25 mouse cellular contexts compared by ENCODE assay signal in the genomic region with DNA sequence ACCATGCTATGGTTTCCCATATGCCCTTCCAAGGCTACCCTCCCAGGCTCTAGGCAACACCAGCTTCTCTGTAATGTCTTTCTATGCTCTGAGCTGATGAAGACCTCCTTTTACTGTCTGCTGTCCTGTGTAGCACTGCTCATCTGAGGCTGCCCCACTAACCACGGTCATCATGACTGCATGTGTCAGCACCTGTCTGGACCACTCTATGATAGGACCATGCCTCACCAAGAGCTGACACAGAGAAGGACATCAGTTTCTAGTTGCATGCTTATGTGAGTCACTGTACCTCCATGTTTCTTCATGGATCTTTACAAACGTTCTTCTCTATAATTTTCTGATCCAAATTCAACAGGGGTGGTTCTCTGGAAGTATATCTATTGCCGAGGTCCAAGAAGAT. TPM values are rescaled to one million over a fixed set of nuclear protein-coding genes. Genes with fewer than 3 reads are reported as not detected.
"Had no signal": no experiment of that assay in that cellular context is flagged by ENCODE, and none has a peak within 500 bp of the region (broad histone marks: within the 10 kb centered on the region; RNA-seq: fewer than 3 reads in every experiment).

No protein-coding gene starts in this region.

- H3K27ac ChIP-seq: heart, embryonic 13.5 days; heart, embryonic 15.5 days; hindbrain, embryonic 12.5 days; hindbrain, embryonic 14.5 days; intestine, embryonic 15.5 days; layer of hippocampus, adult 2 months; left cerebral cortex, adult 2 months; limb, embryonic 10.5 days; limb, embryonic 12.5 days; liver, embryonic 14.5 days had no signal

- H3K4me3 ChIP-seq: heart, embryonic 13.5 days; heart, embryonic 15.5 days; hindbrain, embryonic 10.5 days; hindbrain, embryonic 12.5 days; intestine, embryonic 15.5 days; layer of hippocampus, adult 2 months; left cerebral cortex, adult 2 months; limb, embryonic 10.5 days; limb, embryonic 12.5 days had no signal

- ATAC-seq: hindbrain, embryonic 16.5 days; inflammation-experienced regulatory T-cells, adult 6 months; intestine, embryonic 15.5 days; intestine, postnatal 0 days had no signal

- DNase-seq: gastrocnemius, postnatal 14 days; heart, postnatal 14 days; heart, postnatal 4 days; kidney, adult 18-20 months; kidney, adult 8-10 months; kidney, postnatal 10 days; kidney, postnatal 25 days; kidney, postnatal 4 days; liver had no signal

- H3K4me2 ChIP-seq: heart, embryonic 13.5 days; heart, embryonic 15.5 days; hindbrain, embryonic 12.5 days; hindbrain, embryonic 14.5 days; intestine, embryonic 15.5 days; limb, embryonic 12.5 days; liver, embryonic 11.5 days had no signal

- H3K36me3 ChIP-seq: heart, embryonic 13.5 days; heart, embryonic 15.5 days; hindbrain, embryonic 10.5 days; hindbrain, embryonic 12.5 days; intestine, embryonic 15.5 days; limb, embryonic 10.5 days; limb, embryonic 12.5 days had no signal

- H3K9me3 ChIP-seq: heart, embryonic 13.5 days; heart, embryonic 15.5 days; hindbrain, embryonic 10.5 days; hindbrain, embryonic 12.5 days; intestine, embryonic 15.5 days; limb, embryonic 10.5 days; limb, embryonic 12.5 days had no signal

- H3K9ac ChIP-seq: heart, embryonic 13.5 days; heart, embryonic 15.5 days; hindbrain, embryonic 12.5 days; hindbrain, embryonic 14.5 days; intestine, embryonic 15.5 days; limb, embryonic 12.5 days; liver, embryonic 14.5 days had no signal

RNA-seq across cellular contexts. Expression of a gene that starts 1.2 kb away (rescaled TPM):
- total RNA-seq: granulocyte monocyte progenitor cell, adult 5-6 weeks had no signal
